Mouse (Mus musculus): ENCODE measurements around the gene Tnks2. TPM values are rescaled to one million over a fixed set of nuclear protein-coding genes. Genes with fewer than 3 reads are reported as not detected.

Gene Tnks2
- total RNA-seq, 1 experiment from 2014 or later, result 88.0 TPM

DNA sequence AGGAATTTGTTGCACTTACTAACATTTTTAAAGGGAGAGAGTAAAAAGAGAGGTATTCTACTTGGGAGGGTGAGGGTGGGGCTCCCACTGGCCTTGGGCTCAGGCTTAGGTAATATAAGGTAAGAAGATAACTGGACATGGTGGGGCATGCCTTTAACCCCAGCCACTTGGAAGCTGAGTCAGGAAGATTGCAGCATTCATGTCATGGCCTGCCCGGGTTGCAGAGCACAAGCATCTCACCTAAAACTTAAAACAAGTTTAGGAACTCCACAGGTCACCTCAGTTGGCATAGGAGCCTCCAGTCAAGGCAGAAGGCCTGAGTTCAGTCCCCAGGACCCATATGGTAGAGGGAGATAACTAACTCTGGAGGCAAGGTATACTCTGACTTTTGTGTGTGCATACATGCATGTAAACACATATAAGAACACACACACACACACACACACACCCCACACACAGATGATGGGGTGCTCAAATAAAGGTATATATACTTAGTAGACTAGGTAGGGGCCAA lies 82.9 kb downstream of the Tnks2 start:
- no peak for ATAC-seq (replicated peaks in 1 of 2; ENCODE audit: insufficient read depth in 1 of 2, low FRiP score in 2 of 2, low TSS enrichment in 1 of 2, low read depth in 1 of 2, poor library complexity in 2 of 2, severe bottlenecking in 2 of 2)

DNA sequence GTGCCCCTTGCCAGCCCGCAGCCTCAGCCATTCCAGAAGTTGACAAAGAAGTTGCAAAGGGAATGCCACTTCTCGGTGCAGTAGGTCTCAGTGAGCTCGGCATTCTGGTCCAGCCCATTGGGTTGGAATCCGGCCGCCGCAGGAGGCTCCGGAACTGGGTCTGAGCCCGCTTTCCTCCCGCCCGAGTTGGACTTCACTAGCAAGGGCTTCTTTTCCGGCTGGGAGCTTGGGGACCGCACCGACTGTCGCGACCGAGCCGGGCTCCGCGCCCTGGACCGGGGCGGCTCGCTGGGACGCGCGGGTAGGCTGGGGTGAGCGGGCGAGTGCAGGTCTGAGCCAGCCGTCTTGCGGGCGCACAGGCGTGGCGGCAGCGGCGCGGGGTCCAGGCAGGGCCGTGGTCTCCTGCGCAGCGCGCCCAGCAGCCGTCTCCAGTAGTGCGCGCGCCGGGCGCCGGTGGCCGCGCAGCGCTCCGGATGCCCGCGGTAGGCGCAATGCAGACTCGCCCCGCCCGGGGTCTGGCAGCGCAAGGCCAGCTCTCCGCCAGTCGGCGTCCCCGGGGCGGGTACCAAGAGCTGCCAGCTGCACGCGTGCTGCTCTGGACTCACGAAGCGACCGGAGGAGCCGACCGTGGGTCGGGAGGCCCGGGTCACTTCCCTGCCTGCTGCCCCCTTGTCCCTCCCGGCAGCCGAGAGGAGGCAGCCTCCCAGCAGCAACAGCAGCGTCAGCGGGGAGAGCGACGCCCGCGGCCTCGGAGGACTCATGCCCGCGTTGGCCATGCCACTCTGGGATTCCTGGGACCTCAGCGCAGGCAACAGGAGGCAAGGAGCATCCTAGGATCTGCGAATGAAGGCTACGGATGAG lies 84.6 kb downstream of the Tnks2 start:
- ATAC-seq (replicated peaks in 1 of 2; ENCODE audit: insufficient read depth in 1 of 2, low FRiP score in 2 of 2, low TSS enrichment in 1 of 2, low read depth in 1 of 2, poor library complexity in 2 of 2, severe bottlenecking in 2 of 2), result peak; percentile 74 to 76

DNA sequence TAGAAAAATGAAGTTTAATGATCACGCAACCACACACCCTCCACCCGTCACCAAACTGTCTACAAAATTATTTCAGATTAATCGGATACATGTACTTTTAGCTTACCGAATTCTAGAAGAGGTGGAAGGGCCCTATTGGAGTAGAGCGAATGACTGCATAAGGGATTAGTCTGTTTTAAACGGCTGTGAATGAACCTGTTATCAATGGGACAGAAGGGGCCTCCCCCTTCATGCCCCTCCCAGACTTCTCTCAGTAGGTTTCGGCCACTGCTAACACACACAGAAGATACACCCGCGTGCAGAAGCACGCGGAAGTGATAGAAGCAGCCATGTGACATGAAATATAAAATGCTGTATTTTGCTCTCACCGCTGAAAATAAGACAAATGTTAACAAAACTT lies 85.4 kb downstream of the Tnks2 start, which contains the start of gene Fgfbp3:
Fgfbp3 (minus strand) TSS at position 150 of the 400 bp plus-strand sequence.
- peak in 1 of 2 experiments; percentile 29; a peak in 1 of 4 replicates for ATAC-seq (replicated peaks in 1 of 2; ENCODE audit: insufficient read depth in 1 of 2, low FRiP score in 2 of 2, low TSS enrichment in 1 of 2, low read depth in 1 of 2, poor library complexity in 2 of 2, severe bottlenecking in 2 of 2)

DNA sequence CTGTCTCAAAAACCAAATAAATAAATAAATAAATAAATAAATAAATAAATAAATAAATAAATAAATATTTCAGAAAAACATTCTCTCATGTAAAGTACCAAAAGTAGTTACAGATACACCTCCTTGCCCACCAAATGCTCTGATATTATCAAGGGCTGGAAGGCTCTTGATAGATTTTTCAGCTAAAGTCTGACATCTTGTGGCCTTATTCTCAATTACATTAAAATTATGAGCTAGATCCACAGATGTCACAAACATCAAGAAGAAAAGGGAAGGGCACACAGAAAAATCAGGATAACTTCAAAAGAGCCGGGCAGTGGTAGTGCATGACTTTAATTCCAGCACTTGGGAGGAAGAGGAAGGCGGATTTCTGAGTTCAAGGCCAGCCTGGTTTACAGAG lies 88.0 kb downstream of the Tnks2 start:
- ATAC-seq (replicated peaks in 1 of 2; ENCODE audit: insufficient read depth in 1 of 2, low FRiP score in 2 of 2, low TSS enrichment in 1 of 2, low read depth in 1 of 2, poor library complexity in 2 of 2, severe bottlenecking in 2 of 2), result no peak

DNA sequence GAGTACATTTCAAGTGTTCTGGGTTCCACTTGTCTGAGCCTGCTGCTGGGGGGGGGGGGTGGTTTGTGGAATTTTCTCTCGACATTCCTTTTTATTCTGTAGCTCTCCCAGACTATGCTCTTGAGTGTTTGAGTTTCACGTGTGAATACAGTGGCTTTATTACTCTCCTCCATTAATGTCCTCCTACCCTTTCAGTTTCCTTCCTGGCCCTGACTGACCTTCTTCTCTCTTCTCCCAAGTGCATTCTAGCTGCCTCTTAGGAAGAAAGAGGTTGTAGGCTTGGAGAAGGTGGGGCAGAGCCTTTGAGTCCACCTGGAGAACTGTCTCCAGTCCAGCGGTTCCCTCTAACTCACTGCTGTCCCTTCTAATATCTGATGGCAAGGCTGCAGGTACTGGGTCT lies 88.9 kb downstream of the Tnks2 start:
- no peak for ATAC-seq (replicated peaks in 1 of 2; ENCODE audit: insufficient read depth in 1 of 2, low FRiP score in 2 of 2, low TSS enrichment in 1 of 2, low read depth in 1 of 2, poor library complexity in 2 of 2, severe bottlenecking in 2 of 2)

DNA sequence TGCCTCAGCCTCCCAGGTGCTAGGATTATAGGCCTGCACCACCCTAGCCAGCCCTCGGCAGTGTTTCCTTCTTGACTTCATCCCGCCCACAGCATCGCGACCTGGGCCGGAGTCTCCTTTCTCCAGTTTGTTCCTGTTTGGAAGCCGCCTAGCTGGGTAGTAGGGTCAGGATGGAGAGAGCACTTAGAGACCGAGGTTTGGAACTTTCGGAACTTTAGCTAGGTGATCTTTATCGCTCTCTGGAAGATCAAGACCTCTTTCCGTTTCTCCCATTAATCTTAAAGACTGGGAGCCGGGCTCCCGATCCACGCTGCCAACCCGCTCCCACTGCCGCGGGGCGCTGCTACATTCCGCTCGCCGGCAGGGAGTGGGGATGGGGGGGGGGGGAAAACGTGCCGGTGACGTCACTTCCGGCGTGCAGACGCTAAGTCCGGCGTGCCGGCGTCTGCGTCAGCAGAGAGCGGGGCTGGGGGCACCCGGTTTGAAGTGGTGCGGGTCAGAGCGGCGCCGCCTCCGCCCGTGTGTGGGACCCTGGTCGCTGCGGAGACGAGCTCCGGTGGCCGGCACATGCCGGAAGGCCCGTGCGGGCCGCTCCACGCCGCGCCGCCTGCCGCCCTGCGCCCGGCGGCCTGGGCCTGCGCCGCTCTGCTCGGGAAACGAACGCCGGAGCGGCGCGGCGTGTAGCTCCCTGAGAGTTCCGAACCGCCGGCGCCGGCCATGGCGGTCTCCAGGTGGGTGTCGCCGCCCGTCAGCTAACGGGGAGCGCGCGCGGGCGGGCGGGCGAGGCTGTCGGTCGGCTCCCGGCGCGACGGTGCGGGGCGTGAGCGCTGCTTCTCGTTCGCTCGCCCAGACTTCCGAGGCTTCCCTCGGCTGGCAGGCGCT lies 91.9 kb downstream of the Tnks2 start, which contains the start of gene Btaf1:
Btaf1 (plus strand) TSS at position 409 of the 882 bp plus-strand sequence.
- ATAC-seq (replicated peaks in 1 of 2; ENCODE audit: insufficient read depth in 1 of 2, low FRiP score in 2 of 2, low TSS enrichment in 1 of 2, low read depth in 1 of 2, poor library complexity in 2 of 2, severe bottlenecking in 2 of 2), result peak; percentile 65 to 66

DNA sequence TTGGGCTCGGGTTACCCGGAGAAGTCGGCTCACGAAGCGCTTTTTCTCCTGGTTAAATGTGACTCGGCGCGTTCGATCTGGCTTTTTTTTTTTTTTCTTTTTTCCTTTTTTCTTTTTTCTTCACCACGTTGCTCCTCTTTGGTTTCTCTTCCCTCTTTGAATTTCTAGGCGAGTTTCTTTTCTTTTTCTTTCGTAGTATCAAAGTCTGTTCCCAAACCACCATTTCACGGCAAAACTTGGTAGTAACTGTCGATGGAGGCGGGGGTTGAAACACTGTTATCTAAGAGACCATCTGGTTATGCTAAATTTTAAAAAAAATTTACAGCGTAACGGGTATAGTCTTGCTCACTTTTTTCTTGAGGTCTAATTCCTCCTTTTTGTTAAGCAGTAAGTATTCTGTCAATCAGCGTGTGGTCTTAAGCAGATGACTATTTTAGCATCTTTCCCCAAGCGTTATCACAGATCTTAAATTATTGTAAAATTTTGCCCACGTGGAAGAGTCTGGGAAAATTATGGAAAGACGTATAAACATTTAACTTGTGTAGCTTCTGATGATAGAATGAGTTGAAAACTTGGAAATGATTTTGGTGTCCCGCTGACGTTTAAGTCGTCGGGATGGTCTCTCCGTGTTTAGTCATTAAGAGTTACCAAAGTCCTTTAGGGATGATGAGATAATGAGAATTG lies 92.7 kb downstream of the Tnks2 start:
- peak; percentile 15 to 24; a peak in 1 of 4 replicates for ATAC-seq (replicated peaks in 1 of 2; ENCODE audit: insufficient read depth in 1 of 2, low FRiP score in 2 of 2, low TSS enrichment in 1 of 2, low read depth in 1 of 2, poor library complexity in 2 of 2, severe bottlenecking in 2 of 2)

DNA sequence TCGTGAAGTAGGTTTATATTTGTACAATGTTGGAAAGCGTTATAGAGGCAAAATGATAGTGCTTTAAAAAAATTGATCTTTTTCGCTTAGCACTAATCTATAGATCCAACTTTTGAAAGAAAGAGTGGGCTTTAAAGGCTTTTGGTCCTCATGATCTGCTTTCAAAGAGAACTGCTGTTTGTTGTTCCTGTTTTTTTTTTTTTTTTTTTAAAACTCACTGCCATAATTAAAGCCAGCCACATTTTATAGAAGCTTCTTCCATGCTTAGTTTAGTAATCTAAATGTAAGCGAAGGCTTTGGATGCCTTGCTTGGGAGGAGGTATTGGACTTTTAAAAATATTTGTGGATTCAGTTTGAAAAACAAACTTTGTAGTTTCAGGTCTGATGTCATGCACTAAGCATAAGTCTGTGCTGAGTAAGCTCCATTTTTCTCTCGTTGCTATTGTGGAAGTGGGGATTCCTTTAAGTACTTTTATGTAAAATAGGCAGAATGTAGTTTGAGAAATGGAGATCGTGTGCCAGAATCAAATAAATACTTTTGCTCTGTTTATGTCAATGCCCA lies 93.8 kb downstream of the Tnks2 start:
- ATAC-seq (replicated peaks in 1 of 2; ENCODE audit: insufficient read depth in 1 of 2, low FRiP score in 2 of 2, low TSS enrichment in 1 of 2, low read depth in 1 of 2, poor library complexity in 2 of 2, severe bottlenecking in 2 of 2), result no peak

DNA sequence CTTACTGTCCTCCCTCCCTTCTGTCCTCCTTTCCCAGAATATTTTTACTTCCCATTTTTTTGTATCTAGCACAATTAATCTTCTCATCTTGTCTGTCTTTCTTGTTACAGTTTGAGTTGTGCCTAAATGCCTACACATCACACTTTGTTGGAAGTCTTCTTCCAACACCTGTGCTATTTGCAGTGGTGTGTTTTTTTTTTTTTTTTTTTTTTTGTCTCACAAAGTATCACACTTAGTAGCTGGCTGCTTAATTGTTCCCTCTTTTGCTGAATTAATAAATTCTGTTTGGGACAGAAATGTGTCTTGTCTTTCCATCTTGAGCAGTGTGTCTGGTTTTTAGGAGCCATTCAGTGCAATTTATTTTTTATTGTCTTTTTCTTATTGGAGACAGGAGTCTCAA lies 95.8 kb downstream of the Tnks2 start:
- no peak for ATAC-seq (replicated peaks in 1 of 2; ENCODE audit: insufficient read depth in 1 of 2, low FRiP score in 2 of 2, low TSS enrichment in 1 of 2, low read depth in 1 of 2, poor library complexity in 2 of 2, severe bottlenecking in 2 of 2)

DNA sequence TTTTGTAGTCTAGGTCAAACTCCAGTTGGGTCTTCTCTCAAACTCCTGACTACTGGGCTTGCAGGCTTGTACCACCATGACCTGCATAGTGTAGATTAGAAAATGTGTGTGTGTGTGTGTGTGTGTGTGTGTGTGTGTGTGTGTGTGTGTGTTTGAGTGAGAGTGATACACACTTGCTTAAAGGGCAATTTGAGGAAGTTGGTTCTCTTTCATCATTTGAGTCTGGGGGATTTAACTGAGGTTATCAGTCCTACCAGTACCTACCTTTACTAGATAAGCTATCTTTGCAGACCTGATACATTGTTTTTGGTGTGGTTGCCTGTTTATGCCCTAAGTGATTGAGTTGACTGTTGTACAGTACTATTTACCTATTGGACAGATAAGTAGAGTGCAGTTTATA lies 98.1 kb downstream of the Tnks2 start:
- ATAC-seq (replicated peaks in 1 of 2; ENCODE audit: insufficient read depth in 1 of 2, low FRiP score in 2 of 2, low TSS enrichment in 1 of 2, low read depth in 1 of 2, poor library complexity in 2 of 2, severe bottlenecking in 2 of 2), result no peak

DNA sequence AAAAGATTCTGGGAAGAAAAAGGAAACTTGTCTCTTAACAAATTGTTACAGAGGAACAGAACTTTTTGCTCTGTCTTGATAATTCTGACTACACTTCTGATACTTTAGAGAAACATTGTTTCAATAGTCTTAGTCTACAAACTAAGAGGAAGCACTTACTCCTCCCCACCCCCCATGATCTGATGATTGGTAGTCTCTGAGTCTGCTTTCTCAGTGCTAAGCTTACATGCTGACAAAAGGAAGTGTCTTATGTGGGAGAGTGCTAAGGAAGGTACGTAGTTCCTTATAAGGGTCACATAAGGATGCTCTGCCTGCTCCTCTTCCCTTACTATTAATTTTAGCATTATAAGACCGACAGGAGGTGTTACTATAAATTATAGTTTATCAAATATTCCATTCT lies 98.6 kb downstream of the Tnks2 start:
- peak; percentile 49 to 54; a peak in 3 of 4 replicates for ATAC-seq (replicated peaks in 1 of 2; ENCODE audit: insufficient read depth in 1 of 2, low FRiP score in 2 of 2, low TSS enrichment in 1 of 2, low read depth in 1 of 2, poor library complexity in 2 of 2, severe bottlenecking in 2 of 2)

DNA sequence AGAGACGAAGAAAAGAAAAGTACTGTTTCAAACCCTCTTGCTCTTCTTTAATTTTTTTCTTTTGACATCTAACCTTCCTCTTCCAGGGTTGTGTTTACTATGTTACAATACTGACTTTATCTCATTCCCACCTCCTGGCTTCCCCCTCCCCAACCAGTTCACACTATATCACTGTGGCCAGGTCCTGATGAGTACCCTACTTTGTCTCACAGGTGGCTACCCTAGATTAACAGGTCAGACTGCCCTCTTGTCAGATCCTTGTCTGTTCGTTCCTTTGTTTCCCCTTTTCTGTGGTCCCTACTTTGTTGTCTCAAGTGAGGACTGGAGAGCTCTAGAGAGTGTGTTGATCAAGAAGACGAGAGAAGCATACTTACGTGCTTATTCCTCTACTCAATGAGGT lies 102.3 kb downstream of the Tnks2 start:
- ATAC-seq (replicated peaks in 1 of 2; ENCODE audit: insufficient read depth in 1 of 2, low FRiP score in 2 of 2, low TSS enrichment in 1 of 2, low read depth in 1 of 2, poor library complexity in 2 of 2, severe bottlenecking in 2 of 2), result no peak

DNA sequence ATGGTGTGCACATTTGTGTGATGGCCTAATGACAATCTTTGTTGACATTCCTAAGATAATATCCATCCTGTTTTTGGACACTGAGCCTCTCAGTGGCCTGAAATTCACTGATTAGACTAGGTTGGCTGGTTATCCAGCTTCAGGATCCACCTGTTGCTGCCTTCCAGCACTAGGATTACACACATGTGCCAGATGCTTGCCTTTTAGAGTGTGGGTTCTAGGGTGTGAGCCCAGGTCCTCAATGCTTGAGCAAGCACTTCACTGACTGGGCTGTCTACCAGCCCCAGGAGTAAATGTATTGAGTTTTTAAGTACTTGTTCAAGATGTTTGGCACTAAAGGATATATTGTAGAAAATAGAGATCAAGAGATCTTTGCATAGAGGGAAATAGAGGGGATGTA lies 104.0 kb downstream of the Tnks2 start:
- ATAC-seq (replicated peaks in 1 of 2; ENCODE audit: insufficient read depth in 1 of 2, low FRiP score in 2 of 2, low TSS enrichment in 1 of 2, low read depth in 1 of 2, poor library complexity in 2 of 2, severe bottlenecking in 2 of 2), result no peak

DNA sequence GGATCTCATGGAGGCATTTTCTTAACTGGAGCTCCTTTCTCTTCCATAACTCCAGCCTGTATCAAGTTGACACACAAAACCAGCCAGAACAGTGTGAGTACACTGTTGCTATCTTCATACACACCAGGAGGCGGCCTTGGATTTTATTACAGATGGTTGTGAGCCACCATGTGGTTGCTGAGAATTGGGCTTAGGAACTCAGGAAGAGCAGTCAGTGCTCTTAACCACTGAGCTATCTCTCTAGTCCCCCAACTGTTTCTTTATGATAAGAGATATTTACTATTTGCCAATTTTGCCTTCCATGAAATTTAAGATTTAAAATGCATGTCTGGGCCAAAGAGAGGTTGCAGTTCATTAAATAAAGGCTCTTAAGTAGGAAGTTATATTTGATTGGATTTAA lies 106.0 kb downstream of the Tnks2 start:
- no peak for ATAC-seq (replicated peaks in 1 of 2; ENCODE audit: insufficient read depth in 1 of 2, low FRiP score in 2 of 2, low TSS enrichment in 1 of 2, low read depth in 1 of 2, poor library complexity in 2 of 2, severe bottlenecking in 2 of 2)

All from hematopoietic stem cell, adult 5-6 weeks (primary cell).